Mouse (Mus musculus): ENCODE results near the gene Uchl5. TPM values are rescaled to one million over a fixed set of nuclear protein-coding genes. Genes with fewer than 3 reads are reported as not detected.

Uchl5 gene
- polyA plus RNA-seq, 1 experiment from 2014 or later = 85.9 TPM

DNA sequence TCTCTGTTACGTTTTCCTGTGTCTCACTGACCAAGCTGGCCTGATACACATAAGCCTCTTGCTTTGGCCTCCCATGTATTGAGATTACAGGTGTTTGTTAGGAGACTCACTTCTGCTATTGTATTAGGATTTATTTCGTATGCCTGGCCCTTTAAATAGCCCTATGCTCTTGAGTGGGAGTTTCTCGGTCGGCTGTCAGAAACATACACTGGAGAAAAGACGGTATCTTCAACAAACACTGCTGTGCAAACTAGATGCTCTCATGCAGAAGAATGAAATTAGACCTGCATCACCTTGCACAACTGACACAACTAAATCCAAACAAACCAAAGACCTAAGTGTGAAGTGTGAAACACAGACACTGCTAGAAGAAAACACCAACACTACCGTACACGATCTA, 4.0 kb upstream of the Uchl5 start:
- no peaks in the 10 kb centered on the region for H3K9me3 ChIP-seq (ENCODE audit: control insufficient read depth, low read length)
- H3K4me2 ChIP-seq (ENCODE audit: low read depth, severe bottlenecking) = no peak overlapping the region
- H3K4me1 ChIP-seq (ENCODE audit: control insufficient read depth, insufficient read depth, low read length) = no peaks in the 10 kb centered on the region; the same call in 1 of the 2 replicates
- WGBS = 85% methylated on average over 7 of the region's 7 CpGs
- H3K4me3 ChIP-seq (ENCODE audit: low read depth, low read length) = no peak overlapping the region
- H3K9ac ChIP-seq (ENCODE audit: low read length) = no peak overlapping the region
- no peak overlapping the region for H3K27ac ChIP-seq (replicated peaks; ENCODE audit: low read depth, low read length)
- DNase-seq (ENCODE audit: low spot score) (no peak), ATAC-seq (ENCODE audit: insufficient number of reproducible peaks, low FRiP score, low TSS enrichment, low read depth) (no peak)
- no peaks in the 10 kb centered on the region for H3K27me3 ChIP-seq (ENCODE audit: control insufficient read depth, insufficient read depth, low read length)
- no peaks in the 10 kb centered on the region for H3K36me3 ChIP-seq (ENCODE audit: control insufficient read depth, insufficient read depth, low read length)

GRCm38 (mm10) chr1:143773909-143774308, 3.2 kb upstream of the Uchl5 start:
- H3K9ac ChIP-seq (ENCODE audit: low read length) = no peak overlapping the region
- DNase-seq (ENCODE audit: low spot score) = no peak
- H3K36me3 ChIP-seq (ENCODE audit: control insufficient read depth, insufficient read depth, low read length) = no peaks in the 10 kb centered on the region
- H3K9me3 ChIP-seq (ENCODE audit: control insufficient read depth, low read length) = no peaks in the 10 kb centered on the region
- no peak overlapping the region for H3K4me2 ChIP-seq (ENCODE audit: low read depth, severe bottlenecking)
- no peak for ATAC-seq (ENCODE audit: insufficient number of reproducible peaks, low FRiP score, low TSS enrichment, low read depth)
- H3K27ac ChIP-seq (replicated peaks; ENCODE audit: low read depth, low read length) = no peak overlapping the region
- no peaks in the 10 kb centered on the region; the same call in 1 of the 2 replicates for H3K4me1 ChIP-seq (ENCODE audit: control insufficient read depth, insufficient read depth, low read length)
- H3K4me3 ChIP-seq (ENCODE audit: low read depth, low read length) = no peak overlapping the region
- WGBS = 84% methylated on average over 6 of the region's 6 CpGs
- H3K27me3 ChIP-seq (ENCODE audit: control insufficient read depth, insufficient read depth, low read length) = no peaks in the 10 kb centered on the region

GRCm38 (mm10) chr1:143777558-143778218, 616 bp downstream of the Uchl5 start:
- Histone ChIP-seq H3K4me3 (ENCODE audit: low read depth, low read length) (peak overlapping the region; percentile 77), H3K27me3 (ENCODE audit: control insufficient read depth, insufficient read depth, low read length) (no peaks in the 10 kb centered on the region), H3K4me1 (ENCODE audit: control insufficient read depth, insufficient read depth, low read length) (no peaks in the 10 kb centered on the region; the same call in 1 of the 2 replicates), H3K9me3 (ENCODE audit: control insufficient read depth, low read length) (no peaks in the 10 kb centered on the region), H3K27ac (replicated peaks; ENCODE audit: low read depth, low read length) (0 out of 2 replicates have a peak overlapping the region, but pooled peaks have one; percentile 10), H3K36me3 (ENCODE audit: control insufficient read depth, insufficient read depth, low read length) (no peaks in the 10 kb centered on the region; the same call in 1 of the 2 replicates), H3K4me2 (ENCODE audit: low read depth, severe bottlenecking) (peak overlapping the region; percentile 88), H3K9ac (ENCODE audit: low read length) (peak overlapping the region; percentile 80)
- under 1% methylated on average over 39 of the region's 39 CpGs for WGBS
- peak; percentile 60 for DNase-seq (ENCODE audit: low spot score)
- ATAC-seq (ENCODE audit: insufficient number of reproducible peaks, low FRiP score, low TSS enrichment, low read depth) = peak; percentile 55

DNA sequence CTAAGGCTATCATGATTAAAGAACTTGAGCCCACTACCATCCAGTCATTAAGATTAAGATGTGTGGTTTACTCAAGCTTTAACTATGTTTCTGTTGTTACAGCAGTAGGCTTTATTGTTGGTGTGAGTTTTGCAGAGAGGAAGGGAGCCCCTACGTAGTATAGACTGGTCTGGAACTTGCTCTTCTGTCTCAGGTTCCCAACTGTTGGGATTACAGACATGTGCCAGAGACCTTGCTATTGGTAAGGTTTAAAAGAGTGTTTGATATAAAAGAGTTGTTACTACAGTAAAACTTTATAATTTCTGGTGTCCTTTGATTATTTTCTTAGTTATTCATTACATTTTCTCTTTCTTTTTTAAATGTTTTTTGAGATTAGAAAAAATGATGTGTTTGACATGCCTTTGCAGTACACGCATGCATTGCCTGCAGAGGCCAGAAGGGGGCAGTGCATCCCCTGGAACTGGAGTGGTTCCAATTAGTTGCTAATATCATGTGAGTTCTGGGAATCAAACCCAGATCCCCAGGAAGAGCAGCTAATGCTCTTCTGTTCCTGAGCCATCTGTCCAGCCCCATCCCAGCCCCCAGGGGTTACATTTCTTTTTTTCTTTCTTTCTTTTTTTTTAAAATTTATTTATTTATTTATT, 11.6 kb downstream of the Uchl5 start:
- Histone ChIP-seq H3K9ac (ENCODE audit: low read length) (no peak overlapping the region), H3K27ac (replicated peaks; ENCODE audit: low read depth, low read length) (no peak overlapping the region), H3K4me1 (ENCODE audit: control insufficient read depth, insufficient read depth, low read length) (no peaks in the 10 kb centered on the region), H3K4me2 (ENCODE audit: low read depth, severe bottlenecking) (no peak overlapping the region), H3K27me3 (ENCODE audit: control insufficient read depth, insufficient read depth, low read length) (no peaks in the 10 kb centered on the region), H3K36me3 (ENCODE audit: control insufficient read depth, insufficient read depth, low read length) (no peaks in the 10 kb centered on the region), H3K4me3 (ENCODE audit: low read depth, low read length) (no peak overlapping the region), H3K9me3 (ENCODE audit: control insufficient read depth, low read length) (no peaks in the 10 kb centered on the region)
- no peak for ATAC-seq (ENCODE audit: insufficient number of reproducible peaks, low FRiP score, low TSS enrichment, low read depth)
- peak; percentile 62 for DNase-seq (ENCODE audit: low spot score)
- 81% methylated on average over 2 of the region's 2 CpGs for WGBS

GRCm38 (mm10) chr1:143803537-143803936, 26.5 kb downstream of the Uchl5 start:
- Histone ChIP-seq H3K27me3 (ENCODE audit: control insufficient read depth, insufficient read depth, low read length) (no peaks in the 10 kb centered on the region), H3K9ac (ENCODE audit: low read length) (no peak overlapping the region), H3K27ac (replicated peaks; ENCODE audit: low read depth, low read length) (no peak overlapping the region), H3K4me1 (ENCODE audit: control insufficient read depth, insufficient read depth, low read length) (no peaks in the 10 kb centered on the region), H3K36me3 (ENCODE audit: control insufficient read depth, insufficient read depth, low read length) (no peaks in the 10 kb centered on the region), H3K4me3 (ENCODE audit: low read depth, low read length) (no peak overlapping the region), H3K9me3 (ENCODE audit: control insufficient read depth, low read length) (no peaks in the 10 kb centered on the region), H3K4me2 (ENCODE audit: low read depth, severe bottlenecking) (no peak overlapping the region)
- peak; percentile 78; the same call in 1 of the 2 replicates for ATAC-seq (ENCODE audit: insufficient number of reproducible peaks, low FRiP score, low TSS enrichment, low read depth)
- no peak for DNase-seq (ENCODE audit: low spot score)
- 51% methylated on average over 4 of the region's 4 CpGs for WGBS

GRCm38 (mm10) chr1:143809062-143809461, 32.0 kb downstream of the Uchl5 start:
- Histone ChIP-seq H3K27ac (replicated peaks; ENCODE audit: low read depth, low read length) (no peak overlapping the region), H3K4me3 (ENCODE audit: low read depth, low read length) (no peak overlapping the region), H3K27me3 (ENCODE audit: control insufficient read depth, insufficient read depth, low read length) (no peaks in the 10 kb centered on the region), H3K36me3 (ENCODE audit: control insufficient read depth, insufficient read depth, low read length) (no peaks in the 10 kb centered on the region), H3K9ac (ENCODE audit: low read length) (no peak overlapping the region), H3K4me1 (ENCODE audit: control insufficient read depth, insufficient read depth, low read length) (no peaks in the 10 kb centered on the region), H3K9me3 (ENCODE audit: control insufficient read depth, low read length) (no peaks in the 10 kb centered on the region), H3K4me2 (ENCODE audit: low read depth, severe bottlenecking) (no peak overlapping the region)
- DNase-seq (ENCODE audit: low spot score) (no peak), ATAC-seq (ENCODE audit: insufficient number of reproducible peaks, low FRiP score, low TSS enrichment, low read depth) (no peak)
- 92% methylated on average over 6 of the region's 6 CpGs for WGBS

DNA sequence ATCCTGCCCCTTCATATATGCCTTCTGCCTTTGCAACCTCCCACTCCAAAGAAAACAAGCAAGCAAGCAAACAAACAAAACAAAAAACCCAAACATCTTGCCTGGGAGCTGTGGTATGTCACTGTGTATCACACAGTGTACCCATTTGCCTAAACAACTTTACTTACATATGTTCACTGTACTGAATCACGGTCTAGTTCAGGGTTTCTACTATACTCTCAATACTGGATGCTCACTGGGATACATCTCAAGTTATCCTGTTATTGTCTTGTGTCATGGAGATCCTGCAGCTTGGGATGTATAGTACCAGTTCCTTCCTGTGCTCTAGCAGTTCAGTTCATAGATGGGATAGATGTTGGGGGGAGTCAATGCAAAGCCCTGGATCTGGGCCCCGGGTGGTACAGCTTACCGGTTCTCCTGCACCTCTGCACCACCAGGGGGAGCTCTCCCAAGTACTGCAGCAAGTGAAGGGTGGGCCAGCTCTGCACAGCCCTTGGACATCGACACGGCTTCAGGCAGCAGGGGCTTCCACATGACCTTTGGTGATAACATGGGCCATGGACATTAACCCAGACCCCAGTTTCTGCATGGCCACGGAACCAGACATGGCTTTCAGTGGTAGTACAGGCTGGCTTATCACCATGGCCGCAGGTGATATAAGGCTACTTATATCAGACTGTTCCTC, 36.7 kb downstream of the Uchl5 start:
- Histone ChIP-seq H3K4me2 (ENCODE audit: low read depth, severe bottlenecking) (no peak overlapping the region), H3K27ac (replicated peaks; ENCODE audit: low read depth, low read length) (no peak overlapping the region), H3K36me3 (ENCODE audit: control insufficient read depth, insufficient read depth, low read length) (no peaks in the 10 kb centered on the region), H3K4me3 (ENCODE audit: low read depth, low read length) (no peak overlapping the region), H3K9me3 (ENCODE audit: control insufficient read depth, low read length) (no peaks in the 10 kb centered on the region), H3K4me1 (ENCODE audit: control insufficient read depth, insufficient read depth, low read length) (no peaks in the 10 kb centered on the region), H3K27me3 (ENCODE audit: control insufficient read depth, insufficient read depth, low read length) (no peaks in the 10 kb centered on the region), H3K9ac (ENCODE audit: low read length) (no peak overlapping the region)
- ATAC-seq (ENCODE audit: insufficient number of reproducible peaks, low FRiP score, low TSS enrichment, low read depth) (peak; percentile 80; the same call in 1 of the 2 replicates), DNase-seq (ENCODE audit: low spot score) (peak; percentile 80)
- WGBS = 57% methylated on average over 7 of the region's 7 CpGs

GRCm38 (mm10) chr1:143820096-143820877, 43.2 kb downstream of the Uchl5 start:
- Histone ChIP-seq H3K4me2 (ENCODE audit: low read depth, severe bottlenecking) (no peak overlapping the region), H3K4me3 (ENCODE audit: low read depth, low read length) (no peak overlapping the region), H3K9ac (ENCODE audit: low read length) (no peak overlapping the region), H3K36me3 (ENCODE audit: control insufficient read depth, insufficient read depth, low read length) (no peaks in the 10 kb centered on the region), H3K4me1 (ENCODE audit: control insufficient read depth, insufficient read depth, low read length) (no peaks in the 10 kb centered on the region), H3K27ac (replicated peaks; ENCODE audit: low read depth, low read length) (no peak overlapping the region), H3K27me3 (ENCODE audit: control insufficient read depth, insufficient read depth, low read length) (no peaks in the 10 kb centered on the region), H3K9me3 (ENCODE audit: control insufficient read depth, low read length) (no peaks in the 10 kb centered on the region)
- WGBS = 92% methylated on average over 2 of the region's 2 CpGs
- no peak for ATAC-seq (ENCODE audit: insufficient number of reproducible peaks, low FRiP score, low TSS enrichment, low read depth)
- DNase-seq (ENCODE audit: low spot score) = no peak
